Mouse (Mus musculus) embryo, embryonic 10 days (tissue): Measurements from ENCODE around the gene Rab20.

ENCODE experiments used
- DNase-seq: peaks from one replicate; pipeline ENCODE4 v3.0.0-alpha.2; 2015; ENCODE audit warnings: low spot score

Gene Rab20

DNA sequence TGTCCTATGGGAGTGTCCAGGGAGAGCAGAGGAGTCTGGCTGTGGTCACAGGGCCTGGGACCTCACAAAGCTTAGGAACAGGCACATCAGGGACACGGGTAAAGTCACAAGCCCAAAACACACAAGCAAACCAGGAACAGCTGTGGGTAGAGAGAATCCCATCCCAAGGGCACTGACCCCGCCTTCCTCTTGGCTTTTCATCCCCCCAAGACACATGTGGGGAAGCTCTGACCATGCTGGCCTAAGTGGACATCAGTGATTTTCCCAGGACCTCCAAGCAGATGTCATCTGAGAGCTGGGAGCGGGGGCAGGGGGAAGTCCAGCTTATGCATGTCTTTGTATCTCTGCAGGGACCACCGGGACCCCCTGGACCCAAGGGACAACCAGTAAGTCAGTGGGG, 73.9 kb downstream of the Rab20 start:
- peak; percentile 58 for DNase-seq

DNA sequence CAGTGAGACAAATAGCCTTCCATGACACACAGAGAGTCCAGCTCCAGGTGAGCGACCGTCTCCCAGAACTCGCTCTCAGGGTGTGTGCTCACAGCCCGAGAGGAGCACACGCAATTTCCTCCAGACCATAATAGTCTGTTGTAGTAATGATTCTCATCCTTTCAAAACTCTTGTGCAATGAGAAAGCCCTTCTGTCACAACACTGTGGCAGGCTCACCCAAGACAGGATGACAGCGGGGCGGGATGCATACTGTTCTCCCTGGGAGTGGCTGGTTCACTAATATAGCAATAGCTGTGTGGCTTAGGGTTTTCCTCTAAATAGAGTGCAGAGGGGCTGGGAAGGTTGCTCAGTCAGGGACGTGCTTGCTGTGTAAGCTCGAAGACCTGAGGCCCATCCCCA, 74.7 kb downstream of the Rab20 start:
- no peak for DNase-seq
